Mouse (Mus musculus): ENCODE data around the gene Galns. TPM values are rescaled to one million over a fixed set of nuclear protein-coding genes. Genes with fewer than 3 reads are reported as not detected.
A peak's percentile ranks its signal among the peaks of the same experiment; 100 is the strongest.

Gene Galns
- 1 to 10 TPM; 2.9 to 3.6 TPM for total RNA-seq (2021)
- long read RNA-seq, experiment 1, partial matches to known transcripts, result 0 of 1 reads
- long read RNA-seq, experiment 1, other reads (novel, unspliced or antisense), result 1 of 1 reads
- long read RNA-seq, experiment 2, partial matches to known transcripts, result 0 of 4 reads
- long read RNA-seq, experiment 2, other reads (novel, unspliced or antisense), result 0 of 4 reads

GRCm38 (mm10) chr8:122611295-122612133, at the start of gene Galns, which contains the start of gene Trappc2l:
Galns (minus strand) TSS chr8:122611463.
Trappc2l (plus strand) TSS chr8:122611640.
- intact Hi-C loops (cut with DNase I; ENCODE audit: low total_unique reads), result no loop called here
- peak; percentile 95 for DNase-seq

GRCm38 (mm10) chr8:122660022-122660421, 48.8 kb upstream of the Galns start:
- no peak for DNase-seq
- intact Hi-C loops (cut with DNase I; ENCODE audit: low total_unique reads), result no loop called here

- intact Hi-C loops (cut with DNase I; ENCODE audit: low total_unique reads), result no loop called here
These were observed 47.5 kb upstream of the Galns start for GRCm38 (mm10) chr8:122658807-122659160.

GRCm38 (mm10) chr8:122658149-122658806, 47.0 kb upstream of the Galns start:
- DNase-seq, result no peak
- intact Hi-C loops (cut with DNase I; ENCODE audit: low total_unique reads), result no loop called here

More at GRCm38 (mm10) chr8:122658807-122659160, 47.5 kb upstream of the Galns start:
- no peak for DNase-seq

GRCm38 (mm10) chr8:122656056-122656999, 45.1 kb upstream of the Galns start:
- intact Hi-C loops (cut with DNase I; ENCODE audit: low total_unique reads), result no loop called here
- no peak for DNase-seq

GRCm38 (mm10) chr8:122654768-122655167, 43.5 kb upstream of the Galns start:
- peak; percentile 68 for DNase-seq
- intact Hi-C loops (cut with DNase I; ENCODE audit: low total_unique reads), result no loop called here

GRCm38 (mm10) chr8:122652643-122653042, 41.4 kb upstream of the Galns start:
- DNase-seq, result no peak
- intact Hi-C loops (cut with DNase I; ENCODE audit: low total_unique reads), result no loop called here

GRCm38 (mm10) chr8:122651326-122651921, 40.2 kb upstream of the Galns start:
- DNase-seq, result peak; percentile 82
- intact Hi-C loops (cut with DNase I; ENCODE audit: low total_unique reads), result no loop called here

GRCm38 (mm10) chr8:122648192-122648970, 37.1 kb upstream of the Galns start:
- intact Hi-C loops (cut with DNase I; ENCODE audit: low total_unique reads), result no loop called here
- no peak for DNase-seq

- intact Hi-C loops (cut with DNase I; ENCODE audit: low total_unique reads), result no loop called here
- no peak for DNase-seq
These were observed 35.1 kb upstream of the Galns start for GRCm38 (mm10) chr8:122646337-122646736.

- intact Hi-C loops (cut with DNase I; ENCODE audit: low total_unique reads), result no loop called here
- no peak for DNase-seq
These were observed 33.1 kb upstream of the Galns start for GRCm38 (mm10) chr8:122644175-122644954.

GRCm38 (mm10) chr8:122642071-122642470, 30.8 kb upstream of the Galns start:
- DNase-seq, result peak; percentile 41
- intact Hi-C loops (cut with DNase I; ENCODE audit: low total_unique reads), result no loop called here

GRCm38 (mm10) chr8:122641406-122641805, 30.1 kb upstream of the Galns start:
- no peak for DNase-seq

GRCm38 (mm10) chr8:122640825-122641224, 29.6 kb upstream of the Galns start:
- intact Hi-C loops (cut with DNase I; ENCODE audit: low total_unique reads), result no loop called here
- DNase-seq, result no peak

More at GRCm38 (mm10) chr8:122641406-122641805, 30.1 kb upstream of the Galns start:
- intact Hi-C loops (cut with DNase I; ENCODE audit: low total_unique reads), result no loop called here

- peak; percentile 79 for DNase-seq
- intact Hi-C loops (cut with DNase I; ENCODE audit: low total_unique reads), result no loop called here
These were observed 28.4 kb upstream of the Galns start for GRCm38 (mm10) chr8:122639521-122640248.

- no peak for DNase-seq
- intact Hi-C loops (cut with DNase I; ENCODE audit: low total_unique reads), result no loop called here
These were observed 27.3 kb upstream of the Galns start for GRCm38 (mm10) chr8:122638601-122639000.

- intact Hi-C loops (cut with DNase I; ENCODE audit: low total_unique reads), result no loop called here
- DNase-seq, result no peak
These were observed 26.0 kb upstream of the Galns start for GRCm38 (mm10) chr8:122637230-122637629.
